In genomic region chr3:38882778-38883177, GRCm38 (mm10) we compare ENCODE assay signal across 10 mouse cellular contexts. TPM values are rescaled to one million over a fixed set of nuclear protein-coding genes. Genes with fewer than 3 reads are reported as not detected.
DNase-seq lines count a peak whose midpoint lies in the region; ATAC-seq and TF ChIP-seq lines count a peak whose summit lies in the region.
"Had no signal": no experiment of that assay in that cellular context is flagged by ENCODE, and none has a peak within 500 bp of the region (broad histone marks: within the 10 kb centered on the region; RNA-seq: fewer than 3 reads in every experiment).

No protein-coding gene starts in this region.

- H3K27me3 ChIP-seq in heart, postnatal 0 days (ENCODE audit: control insufficient read depth, insufficient read depth, low read length) = peaks cover 8% of the 10 kb centered on the region
- no peaks in the 10 kb centered on the region for H3K27me3 ChIP-seq in neural tube, embryonic 11.5 days (ENCODE audit: control insufficient read depth, insufficient read depth, low read length)
- H3K27me3 ChIP-seq: limb, embryonic 15.5 days had no signal

- 44% methylated on average over 6 of the region's 6 CpGs for WGBS in heart, postnatal 0 days
- WGBS in neural tube, embryonic 11.5 days = 62% methylated on average over 6 of the region's 6 CpGs

- no peak overlapping the region for H3K27ac ChIP-seq in heart, postnatal 0 days (ENCODE audit: low read depth)
- no peak overlapping the region for H3K27ac ChIP-seq in neural tube, embryonic 11.5 days (ENCODE audit: low read depth, low read length)
- H3K27ac ChIP-seq: limb, embryonic 15.5 days had no signal

- H3K4me2 ChIP-seq in heart, postnatal 0 days (ENCODE audit: low read depth, low read length) = no peak overlapping the region
- no peak overlapping the region for H3K4me2 ChIP-seq in neural tube, embryonic 11.5 days (ENCODE audit: low read depth)
- H3K4me2 ChIP-seq: limb, embryonic 15.5 days had no signal

- no peak for ATAC-seq in heart, postnatal 0 days (ENCODE audit: insufficient read depth, low read depth)
- ATAC-seq in neural tube, embryonic 11.5 days (ENCODE audit: insufficient read depth, low FRiP score, low TSS enrichment) = no peak
- ATAC-seq in megakaryocyte-erythroid progenitor cell, adult 5-6 weeks (replicated peaks; ENCODE audit: low FRiP score, low TSS enrichment, poor library complexity, severe bottlenecking) = no peak

- DNase-seq in adrenal gland, postnatal 14 days = peak; percentile 67
- no peak for DNase-seq in adrenal gland, postnatal 4 days (ENCODE audit: low spot score in 2 of 2)
- DNase-seq in layer of hippocampus, adult 11-12 months (ENCODE audit: low spot score) = peak; percentile 57
- no peak for DNase-seq in layer of hippocampus, postnatal 25 days (ENCODE audit: extremely low spot score in 1 of 2, low spot score in 1 of 2)
- peak; percentile 60 for DNase-seq in Muller cell, postnatal 12 days (ENCODE audit: inconsistent ontology term)
- DNase-seq in heart, postnatal 0 days (ENCODE audit: low spot score) = peak; percentile 75
- peak; percentile 57 for DNase-seq in neural tube, embryonic 11.5 days (ENCODE audit: low spot score)

- no peak overlapping the region for H3K4me3 ChIP-seq in heart, postnatal 0 days (ENCODE audit: low read depth, low read length)
- no peak overlapping the region for H3K4me3 ChIP-seq in neural tube, embryonic 11.5 days (ENCODE audit: low read depth, low read length)
- H3K4me3 ChIP-seq: erythroblast, embryonic 14.5 days; limb, embryonic 15.5 days had no signal

- no peaks in the 10 kb centered on the region for H3K9me3 ChIP-seq in heart, postnatal 0 days (replicated peaks; ENCODE audit: control insufficient read depth, low read length)
- H3K9me3 ChIP-seq in neural tube, embryonic 11.5 days (ENCODE audit: control insufficient read depth, low read length) = no peaks in the 10 kb centered on the region
- H3K9me3 ChIP-seq: limb, embryonic 15.5 days had no signal

- peak; percentile 86 for TF ChIP-seq CTCF in heart, postnatal 0 days (IDR thresholded peaks at IDR 0.05; ENCODE audit: low read depth)

- H3K4me1 ChIP-seq in heart, postnatal 0 days (ENCODE audit: control insufficient read depth, insufficient read depth) = peaks cover 8% of the 10 kb centered on the region
- H3K4me1 ChIP-seq in neural tube, embryonic 11.5 days (ENCODE audit: control insufficient read depth, insufficient read depth, low read length) = peaks cover 2% of the 10 kb centered on the region; the same call in 1 of the 2 replicates

- TF ChIP-seq EP300 in heart, postnatal 0 days (IDR thresholded peaks at IDR 0.05; ENCODE audit: low read depth) = no peak

- H3K36me3 ChIP-seq in heart, postnatal 0 days (replicated peaks; ENCODE audit: control insufficient read depth, insufficient read depth, low read length) = no peaks in the 10 kb centered on the region
- H3K36me3 ChIP-seq in neural tube, embryonic 11.5 days (ENCODE audit: control insufficient read depth, insufficient read depth, low read length) = no peaks in the 10 kb centered on the region
- H3K36me3 ChIP-seq: limb, embryonic 15.5 days had no signal

- no peak overlapping the region for H3K9ac ChIP-seq in heart, postnatal 0 days (replicated peaks; ENCODE audit: low read depth, low read length)
- no peak overlapping the region for H3K9ac ChIP-seq in neural tube, embryonic 11.5 days (ENCODE audit: low read length)
- H3K9ac ChIP-seq: limb, embryonic 15.5 days had no signal

RNA-seq across cellular contexts. Expression of gene Fat4, which starts 4.0 kb away (rescaled TPM):
- 17.3 and 18.7 TPM in 2 replicates for total RNA-seq in adrenal gland, postnatal 14 days (2021)
- total RNA-seq in adrenal gland, postnatal 4 days (2021) = 10 to 100 TPM; 36.1 to 39.3 TPM
- total RNA-seq in layer of hippocampus, postnatal 25 days (2021) = 10 to 100 TPM; 25.6 to 38.7 TPM
- 14.0 and 16.1 TPM in 2 replicates for total RNA-seq in heart, postnatal 0 days (2014; rRNA removed; ENCODE audit: low replicate concordance)
- 0.97 and 1.0 TPM in 2 replicates for polyA plus RNA-seq in heart, postnatal 0 days (2015; fragmentation: Nextera tagmentation; extraction: Ambion mirVana)
- 12.4 and 14.5 TPM in 2 replicates for polyA plus RNA-seq in neural tube, embryonic 11.5 days (2014; fragmentation: Nextera tagmentation; extraction: Ambion mirVana)
- total RNA-seq in megakaryocyte-erythroid progenitor cell, adult 5-6 weeks (2014; fragmentation: Nextera tagmentation) = not detected in 2 replicates
- total RNA-seq in megakaryocyte-erythroid progenitor cell, adult 5-6 weeks (2017) = not detected in 2 replicates
- polyA plus RNA-seq: erythroblast, embryonic 14.5 days had no signal

Comparison
In these comparisons a context has a peak if more than half of its experiments do, and no peak if none do; other contexts are left out.
1. DNase-seq: peak in adrenal gland, postnatal 14 days (single experiment), layer of hippocampus, adult 11-12 months (single experiment), Muller cell, postnatal 12 days (single experiment), heart, postnatal 0 days (single experiment) and neural tube, embryonic 11.5 days (single experiment); none in adrenal gland, postnatal 4 days (0 of 2) and layer of hippocampus, postnatal 25 days (0 of 2).
2. RNA of gene Fat4, which starts 4.0 kb away (total RNA-seq): 36.1 to 39.3 TPM in adrenal gland, postnatal 4 days, 25.6 to 38.7 TPM in layer of hippocampus, postnatal 25 days, 17.3 to 18.7 TPM in adrenal gland, postnatal 14 days and 14.0 to 16.1 TPM in heart, postnatal 0 days; not detected in megakaryocyte-erythroid progenitor cell, adult 5-6 weeks; every median in the first group is over 10 times any median in the second.